Mouse (Mus musculus) intestine, postnatal 0 days (tissue): Measurements from ENCODE around the gene Ceacam16. TPM values are rescaled to one million over a fixed set of nuclear protein-coding genes. Genes with fewer than 3 reads are reported as not detected.
A peak's percentile ranks its signal among the peaks of the same experiment; 100 is the strongest.

Source experiments
- ATAC-seq: fragments of 200-750 bp; cut with Nextera tagmentation; 2 replicates; pipeline ENCODE4 v1.8.0; 2017; ENCODE audit warnings: mild to moderate bottlenecking, moderate TSS enrichment, moderate library complexity
- H3K27ac ChIP-seq: fragments of 300-500 bp; sonication (generic); 2 replicates; pipeline ENCODE4 v1.5.1; 2014; ENCODE audit warnings: mild to moderate bottlenecking, low read depth, low read length, moderate library complexity
- H3K27me3 ChIP-seq: fragments of 300-500 bp; sonication (generic); replicated peaks from 2 replicates; pipeline ENCODE4 v1.6.1; 2014; ENCODE audit warnings: low read length, mixed read lengths; ENCODE audit not compliant: control insufficient read depth, insufficient read depth
- H3K36me3 ChIP-seq: fragments of 300-500 bp; sonication (generic); 2 replicates; pipeline ENCODE4 v1.6.1; 2014; ENCODE audit warnings: mild to moderate bottlenecking, moderate library complexity; ENCODE audit not compliant: control insufficient read depth, insufficient read depth
- H3K4me1 ChIP-seq: fragments of 300-500 bp; sonication (generic); replicated peaks from 2 replicates; pipeline ENCODE4 v1.6.1; 2014; ENCODE audit warnings: antibody characterized with exemption, low read length, mixed read lengths; ENCODE audit not compliant: control insufficient read depth, insufficient read depth
- H3K4me2 ChIP-seq: fragments of 300-500 bp; sonication (generic); replicated peaks from 2 replicates; pipeline ENCODE4 v1.6.1; 2014; ENCODE audit warnings: low read depth, mild to moderate bottlenecking, moderate library complexity
- H3K4me3 ChIP-seq: fragments of 300-500 bp; sonication (generic); 2 replicates; pipeline ENCODE4 v1.5.1; 2014; ENCODE audit warnings: low read depth, low read length
- H3K9ac ChIP-seq: fragments of 300-500 bp; sonication (generic); 2 replicates; pipeline ENCODE4 v1.6.1; 2014; ENCODE audit warnings: mild to moderate bottlenecking, low read depth, low read length
- H3K9me3 ChIP-seq: fragments of 300-500 bp; sonication (generic); 2 replicates; pipeline ENCODE4 v1.6.1; 2016; ENCODE audit warnings: mixed run types; ENCODE audit not compliant: control insufficient read depth
- CTCF ChIP-seq: sonication (generic); IDR thresholded peaks from 2 replicates; pipeline ENCODE4 v1.5.1; 2016; ENCODE audit warnings: low read depth, mild to moderate bottlenecking, control low read depth, antibody characterized with exemption, moderate library complexity
- WGBS: fragments of 180-500 bp; shearing (Covaris S2); extraction: QIAGEN DNeasy Blood & Tissue Kit; methylation state at CpG from one replicate; pipeline ENCODE4 v1.1.7; 2014; 5-methylcytosine and 5-hydroxymethylcytosine counted together
- polyA plus RNA-seq: library from polyadenylated mRNA; unstranded; fragments of >200 nt; fragmentation: Nextera tagmentation; extraction: Ambion mirVana; gene quantifications from 2 replicates; pipeline ENCODE4 v1.2.1, GENCODE M21; 2015

Gene Ceacam16
- polyA plus RNA-seq, result not detected in 2 replicates

DNA sequence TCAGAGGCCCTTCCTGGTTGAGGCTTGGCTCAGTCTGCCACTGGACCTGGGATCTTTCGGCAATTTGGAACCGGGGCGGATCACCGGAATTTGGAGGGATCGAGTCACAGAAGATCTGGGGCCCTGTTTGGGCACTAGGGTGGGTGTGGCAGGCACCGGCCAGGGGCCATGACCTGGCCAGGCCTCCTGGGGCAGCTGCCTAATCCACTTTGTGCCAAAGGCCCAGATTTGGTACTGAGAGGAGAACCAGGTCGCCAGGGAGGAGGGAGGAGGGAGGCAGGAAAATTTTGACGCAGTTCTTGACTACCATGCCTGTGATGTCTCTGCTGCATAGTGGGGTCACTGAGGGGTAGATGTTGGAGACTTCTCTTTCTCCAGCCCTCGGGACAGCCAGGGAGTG, at the start of gene Ceacam16:
TSS of gene Ceacam16 (minus strand) at position 101 of the 400 bp plus-strand sequence.
- Histone ChIP-seq H3K4me3 (no peak within 1 kb of the TSS), H3K4me2 (no peak within 1 kb of the TSS), H3K9ac (no peak within 1 kb of the TSS), H3K4me1 (no peaks in the 10 kb centered on the region), H3K27me3 (no peaks in the 10 kb centered on the region), H3K27ac (no peak within 1 kb of the TSS), H3K36me3 (no peaks in the 10 kb centered on the region), H3K9me3 (no peaks in the 10 kb centered on the region)
- no peak for ATAC-seq
- no peak for TF ChIP-seq CTCF
- WGBS, result 79% methylated on average over 9 of the region's 9 CpGs

DNA sequence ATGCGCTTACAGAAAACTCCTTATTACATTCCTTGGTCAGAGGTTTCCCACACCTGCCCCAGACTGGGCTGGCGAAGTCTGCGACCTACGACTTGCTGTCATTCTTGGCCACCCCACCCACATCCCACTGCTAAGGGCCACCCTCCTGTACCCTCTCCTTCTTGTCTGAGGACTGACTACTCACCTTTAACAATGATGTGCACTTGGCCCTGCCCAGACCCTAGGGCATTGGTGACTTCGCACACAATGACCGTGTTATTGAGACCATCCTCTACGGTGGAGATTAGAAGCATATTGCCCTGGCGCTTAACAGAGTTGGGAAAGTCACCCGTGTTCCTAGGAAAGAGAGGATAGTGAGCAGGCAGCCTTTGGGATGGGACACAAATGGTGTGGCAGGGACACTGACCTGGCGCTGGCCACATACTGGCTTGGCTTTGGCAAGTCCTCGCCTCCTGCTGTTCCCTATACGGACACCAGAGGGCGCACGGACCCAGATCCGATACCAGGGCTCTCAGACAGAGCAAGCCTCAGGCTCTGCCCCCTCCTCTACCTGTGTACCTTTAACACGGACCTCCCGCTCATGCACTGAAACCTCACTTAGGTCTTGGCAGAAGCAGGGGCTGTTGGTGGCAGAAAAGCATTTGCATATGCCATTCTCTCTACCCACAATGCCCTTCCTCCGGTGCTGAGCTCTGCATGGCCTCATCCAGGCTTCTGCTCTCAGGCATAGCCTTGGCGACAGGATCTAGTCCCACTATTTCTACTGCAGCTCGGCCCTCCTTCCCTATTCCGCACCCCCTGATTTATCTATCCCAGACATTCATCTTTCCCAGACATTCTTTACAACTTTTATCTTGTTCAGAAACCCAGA, 49.6 kb upstream of the Ceacam16 start:
- H3K4me1 ChIP-seq, result no peaks in the 10 kb centered on the region
- ATAC-seq, result peak; percentile 51; the same call in 1 of the 2 replicates

DNA sequence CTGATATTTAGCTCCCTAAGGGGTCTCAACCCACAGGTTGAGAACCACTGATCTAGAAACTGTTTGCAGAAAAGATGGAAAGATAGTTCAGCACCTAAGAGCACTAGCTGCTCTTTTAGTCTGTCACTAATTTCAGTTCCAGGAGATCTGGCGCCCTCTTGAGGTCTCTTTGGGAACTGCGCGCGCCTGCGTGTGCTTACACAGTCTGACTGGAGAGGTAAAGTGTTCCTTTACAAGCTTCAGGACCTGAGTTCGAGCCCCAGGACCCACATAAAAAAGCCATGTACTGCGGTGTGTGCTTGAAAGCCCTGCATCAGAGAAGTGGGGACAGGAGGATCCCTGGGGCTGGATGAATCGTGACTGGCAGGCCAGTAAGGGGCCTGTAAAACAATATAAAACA, 28.8 kb upstream of the Ceacam16 start:
- Histone ChIP-seq H3K36me3 (no peaks in the 10 kb centered on the region), H3K27me3 (no peaks in the 10 kb centered on the region), H3K4me3 (no peak overlapping the region), H3K4me2 (no peak overlapping the region), H3K4me1 (no peaks in the 10 kb centered on the region), H3K27ac (no peak overlapping the region), H3K9ac (no peak overlapping the region), H3K9me3 (no peaks in the 10 kb centered on the region)
- peak; percentile 85 for TF ChIP-seq CTCF
- ATAC-seq, result no peak
- WGBS, result 47% methylated on average over 8 of the region's 8 CpGs

More for the DNA sequence above, 49.6 kb upstream of the Ceacam16 start:
- Histone ChIP-seq H3K9me3 (no peaks in the 10 kb centered on the region), H3K9ac (no peak overlapping the region), H3K27ac (no peak overlapping the region), H3K4me2 (no peak overlapping the region), H3K27me3 (no peaks in the 10 kb centered on the region), H3K36me3 (peaks cover 61% of the 10 kb centered on the region), H3K4me3 (no peak overlapping the region)
- peak; percentile 98 for TF ChIP-seq CTCF
- WGBS, result 50% methylated on average over 21 of the region's 21 CpGs

DNA sequence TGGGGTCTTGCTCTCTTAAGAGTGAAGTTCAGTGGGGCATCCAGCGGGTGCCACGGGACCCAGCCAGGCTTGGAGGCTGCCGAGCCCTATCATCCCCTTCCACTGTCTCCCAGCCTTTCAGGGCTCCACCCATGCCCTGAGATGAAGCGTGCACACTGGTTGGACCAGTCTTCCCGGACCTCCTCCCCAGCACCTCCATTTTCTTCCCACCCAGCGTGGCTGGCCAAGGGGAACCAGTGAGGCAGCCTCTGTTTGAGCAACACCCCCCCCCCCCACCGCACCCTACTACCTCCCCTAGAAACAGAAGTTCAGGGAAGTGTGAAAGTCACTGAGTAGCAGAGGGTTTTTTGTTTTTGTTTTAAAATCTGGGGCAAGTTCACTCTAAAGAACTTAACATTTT, 26.8 kb upstream of the Ceacam16 start, which contains the start of gene Ceacam19:
TSS of gene Ceacam19 (minus strand) at position 117 of the 400 bp plus-strand sequence.
- WGBS, result 48% methylated on average over 7 of the region's 7 CpGs
- Histone ChIP-seq H3K36me3 (no peaks in the 10 kb centered on the region), H3K4me2 (no peak within 1 kb of the TSS), H3K9me3 (no peaks in the 10 kb centered on the region), H3K27ac (no peak within 1 kb of the TSS), H3K9ac (no peak within 1 kb of the TSS), H3K27me3 (no peaks in the 10 kb centered on the region), H3K4me3 (no peak within 1 kb of the TSS), H3K4me1 (no peaks in the 10 kb centered on the region)
- TF ChIP-seq CTCF, result no peak
- no peak for ATAC-seq

DNA sequence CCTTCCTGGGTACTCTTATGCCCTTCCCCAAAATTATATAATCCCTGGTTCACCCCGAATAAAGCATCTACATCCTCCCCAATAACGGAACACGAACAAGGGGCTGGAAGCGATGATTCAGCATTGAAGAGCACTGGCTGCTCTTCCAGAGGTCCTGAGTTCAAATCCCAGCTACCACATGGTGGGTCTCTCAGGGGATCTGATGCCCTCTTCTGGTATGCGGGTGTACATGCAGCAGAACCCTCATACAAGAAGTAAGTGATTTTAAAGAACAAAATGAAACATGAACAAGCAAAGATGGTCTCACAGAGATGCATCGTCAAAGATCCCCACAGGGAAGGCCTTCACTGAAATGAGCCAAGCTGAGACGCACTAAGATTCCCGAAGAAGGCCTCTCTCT, 19.7 kb upstream of the Ceacam16 start:
- Histone ChIP-seq H3K4me3 (no peak overlapping the region), H3K9me3 (no peaks in the 10 kb centered on the region), H3K4me1 (0 out of 2 replicates have a peak, but pooled peaks cover 2% of the 10 kb centered on the region), H3K27ac (no peak overlapping the region), H3K27me3 (no peaks in the 10 kb centered on the region), H3K9ac (no peak overlapping the region), H3K4me2 (no peak overlapping the region), H3K36me3 (no peaks in the 10 kb centered on the region)
- ATAC-seq, result no peak
- 76% methylated on average over 8 of the region's 8 CpGs for WGBS
- peak; percentile 28 for TF ChIP-seq CTCF

DNA sequence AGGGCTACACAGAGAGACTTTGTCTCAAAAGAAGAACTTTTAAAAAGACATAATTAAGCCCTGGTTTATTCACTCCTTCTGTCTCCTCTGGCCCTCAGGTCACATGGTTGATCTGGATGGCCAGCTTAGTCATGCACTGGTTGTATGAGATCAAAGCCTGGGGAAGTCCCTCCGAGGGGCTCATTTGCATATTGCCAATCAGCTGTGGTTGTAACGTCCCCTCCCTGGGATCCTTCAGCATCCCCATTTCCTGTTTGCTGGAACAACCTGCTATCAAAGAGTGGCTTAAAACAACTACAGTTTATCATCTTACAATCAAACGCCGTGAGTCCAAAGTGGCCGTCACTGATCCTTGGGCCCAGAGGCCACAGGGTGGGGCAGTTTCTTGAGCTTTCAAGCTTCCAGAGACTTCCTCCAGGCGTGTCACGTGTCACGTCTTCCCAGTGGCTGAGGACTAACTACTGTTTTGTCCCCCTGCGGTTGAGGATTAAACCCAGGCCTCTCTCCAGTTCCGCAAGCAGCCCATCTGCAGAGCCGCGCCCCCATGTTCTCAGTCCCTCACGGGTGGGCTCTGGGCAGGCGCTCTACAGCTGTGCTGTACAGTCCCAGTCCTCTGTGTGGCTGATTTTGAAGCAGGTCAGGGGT, 15.8 kb upstream of the Ceacam16 start:
- TF ChIP-seq CTCF, result peak; percentile 33
- H3K27me3 ChIP-seq, result no peaks in the 10 kb centered on the region
- 0 out of 2 replicates have a peak, but pooled peaks cover 2% of the 10 kb centered on the region for H3K4me1 ChIP-seq
- peak overlapping the region; percentile 39 for H3K4me2 ChIP-seq
- peak; percentile 93 for ATAC-seq
- WGBS, result 30% methylated on average over 14 of the region's 14 CpGs
- H3K9ac ChIP-seq, result no peak overlapping the region
- no peak overlapping the region for H3K4me3 ChIP-seq
- no peaks in the 10 kb centered on the region for H3K36me3 ChIP-seq
- no peaks in the 10 kb centered on the region for H3K9me3 ChIP-seq
- peak overlapping the region; percentile 47 for H3K27ac ChIP-seq
